ENCODE assay signal across 8 mouse cellular contexts in the genomic region with DNA sequence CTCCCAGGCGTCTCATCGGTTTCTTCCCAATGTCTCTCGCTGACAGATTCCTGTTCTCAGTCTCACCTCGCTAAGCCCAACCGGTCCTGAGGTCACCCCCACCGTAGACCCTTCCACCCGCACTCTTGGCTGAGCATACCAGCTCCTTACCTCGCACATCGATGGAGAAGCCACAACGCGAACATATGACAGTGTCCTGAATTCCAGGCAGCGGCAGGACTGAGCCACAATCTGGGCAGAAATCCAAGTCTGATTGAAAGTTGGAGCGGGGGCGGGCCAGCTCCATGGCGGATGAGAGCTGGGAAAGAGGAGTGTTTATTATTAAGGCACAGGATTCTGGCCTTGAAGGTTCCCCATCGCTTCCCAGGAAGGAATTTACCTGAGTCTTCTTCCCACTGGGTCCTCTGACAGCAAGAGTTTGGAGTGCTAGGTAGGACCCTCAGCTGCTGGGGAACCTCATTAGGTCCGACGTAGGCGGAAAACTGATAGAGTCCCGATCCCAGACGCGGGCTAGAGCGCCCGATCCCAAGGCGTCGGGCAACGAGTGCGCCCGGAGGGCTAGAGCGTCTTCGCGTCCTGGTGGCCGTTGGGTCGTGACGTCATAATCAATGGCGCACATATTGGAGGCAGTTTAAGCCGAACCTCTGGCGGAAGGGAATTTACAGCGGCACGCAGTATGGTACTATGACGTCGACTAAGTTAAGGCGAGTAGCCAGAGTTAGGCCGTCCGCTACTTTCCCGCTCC. TPM values are rescaled to one million over a fixed set of nuclear protein-coding genes. Genes with fewer than 3 reads are reported as not detected.
DNase-seq lines count a peak whose midpoint lies in the region; ATAC-seq lines count a peak whose summit lies in the region.

A gene (minus strand): TSS at position 561 of the 745 bp plus-strand sequence.
A gene (plus strand): TSS at position 594 of the 745 bp plus-strand sequence.

- peak; percentile 99 for ATAC-seq in megakaryocyte progenitor cell, adult 5-6 weeks (replicated peaks; ENCODE audit: poor library complexity)

- peak; percentile 99 for DNase-seq in adipocyte (ENCODE audit: low spot score)
- DNase-seq in embryo, embryonic 10 days (ENCODE audit: low spot score), result peak; percentile 99
- DNase-seq in gastrocnemius, postnatal 10 days, result peak; percentile 85
- DNase-seq in induced T-regulatory cell, adult 2 months (ENCODE audit: low read depth), result peak; percentile 94
- DNase-seq in left cerebral cortex, adult 9 months (ENCODE audit: low spot score in 2 of 2), result peak; percentile 90 to 97
- peak; percentile 92 for DNase-seq in right cerebral cortex, postnatal 14 days
- DNase-seq in urinary bladder, postnatal 36 days (ENCODE audit: low spot score in 2 of 2), result peak; percentile 87 to 93

RNA-seq across cellular contexts. Expression of the first gene that starts in this region (rescaled TPM):
- 10 to 100 TPM; 19.6 to 23.2 TPM for total RNA-seq in gastrocnemius, postnatal 10 days (2021)
- total RNA-seq in megakaryocyte progenitor cell, adult 5-6 weeks (2015), result 105 and 108 TPM in 2 replicates
- 37.2 and 53.9 TPM in 2 replicates for total RNA-seq in megakaryocyte progenitor cell, adult 5-6 weeks (2017)

RNA-seq across cellular contexts. Expression of the second gene that starts in this region (rescaled TPM):
- total RNA-seq in gastrocnemius, postnatal 10 days (2021), result 1 to 10 TPM; 7.5 to 9.4 TPM
- total RNA-seq in megakaryocyte progenitor cell, adult 5-6 weeks (2015), result 3.3 and 5.5 TPM in 2 replicates
- 6.2 and 8.6 TPM in 2 replicates for total RNA-seq in megakaryocyte progenitor cell, adult 5-6 weeks (2017)

Comparison
In these comparisons a context has a peak if more than half of its experiments do, and no peak if none do; other contexts are left out.
1. Peak in every context shown above with its lines: DNase-seq and ATAC-seq.